Mouse (Mus musculus) midbrain, embryonic 10.5 days (tissue): ENCODE results near the gene Rps18. TPM values are rescaled to one million over a fixed set of nuclear protein-coding genes. Genes with fewer than 3 reads are reported as not detected.
A peak's percentile ranks its signal among the peaks of the same experiment; 100 is the strongest.

Experiments used
- DNase-seq: peaks from one replicate; pipeline ENCODE4 v3.0.0-alpha.2; 2017; ENCODE audit warnings: low spot score
- H3K27ac ChIP-seq: fragments of 300-500 bp; sonication (generic); replicated peaks from 2 replicates; pipeline ENCODE4 v1.5.1; 2016; ENCODE audit warnings: mild to moderate bottlenecking
- H3K27me3 ChIP-seq: fragments of 300-500 bp; sonication (generic); 2 replicates; pipeline ENCODE4 v1.6.1; 2016; ENCODE audit warnings: low read depth, mild to moderate bottlenecking; ENCODE audit not compliant: poor library complexity, severe bottlenecking
- H3K36me3 ChIP-seq: fragments of 300-500 bp; sonication (generic); 2 replicates; pipeline ENCODE4 v1.6.1; 2016; ENCODE audit warnings: mild to moderate bottlenecking, moderate library complexity
- H3K4me1 ChIP-seq: fragments of 300-500 bp; sonication (generic); 2 replicates; pipeline ENCODE4 v1.6.1; 2016
- H3K4me3 ChIP-seq: fragments of 300-500 bp; sonication (generic); 2 replicates; pipeline ENCODE4 v1.5.1; 2016; ENCODE audit warnings: mild to moderate bottlenecking, moderate library complexity
- H3K9me3 ChIP-seq: fragments of 300-500 bp; sonication (generic); replicated peaks from 2 replicates; pipeline ENCODE4 v1.6.1; 2016; ENCODE audit warnings: mild to moderate bottlenecking
- WGBS: fragments of 180-500 bp; shearing (Covaris S2); methylation state at CpG from one replicate; pipeline ENCODE4 v1.1.7; 2016; 5-methylcytosine and 5-hydroxymethylcytosine counted together
- polyA plus RNA-seq: library from polyadenylated mRNA; unstranded; fragments of >200 nt; fragmentation: Nextera tagmentation; extraction: Ambion mirVana; gene quantifications from 2 replicates; pipeline ENCODE4 v1.2.1, GENCODE M21; 2016

Gene Rps18
- polyA plus RNA-seq, 1 experiment from 2014 or later = 1,576 TPM

- Histone ChIP-seq H3K27me3 (no peaks in the 10 kb centered on the region), H3K9me3 (no peaks in the 10 kb centered on the region), H3K4me3 (peak overlapping the region; percentile 54), H3K36me3 (peaks cover 88% of the 10 kb centered on the region), H3K4me1 (peaks cover 55% of the 10 kb centered on the region), H3K27ac (peak overlapping the region; percentile 84; the same call in 1 of the 2 replicates)
- no peak for DNase-seq
- 79% methylated on average over 10 of the region's 10 CpGs for WGBS
Observed at GRCm38 (mm10) chr17:33950131-33950625, 5.6 kb downstream of the Rps18 start.

GRCm38 (mm10) chr17:33948905-33949537 lies 6.8 kb downstream of the Rps18 start:
- peaks cover 91% of the 10 kb centered on the region for H3K36me3 ChIP-seq
- 93% methylated on average over 19 of the region's 19 CpGs for WGBS

GRCm38 (mm10) chr17:33948090-33948904 lies 7.5 kb downstream of the Rps18 start:
- WGBS = 86% methylated on average over 22 of the region's 22 CpGs
- Histone ChIP-seq H3K36me3 (peaks cover 91% of the 10 kb centered on the region), H3K27me3 (no peaks in the 10 kb centered on the region), H3K9me3 (no peaks in the 10 kb centered on the region), H3K27ac (no peak overlapping the region), H3K4me3 (peak overlapping the region; percentile 18; the same call in 1 of the 2 replicates), H3K4me1 (peaks cover 39% of the 10 kb centered on the region)
- DNase-seq = no peak

More at GRCm38 (mm10) chr17:33948905-33949537, 6.8 kb downstream of the Rps18 start:
- DNase-seq = no peak
- no peaks in the 10 kb centered on the region for H3K27me3 ChIP-seq
- no peak overlapping the region for H3K27ac ChIP-seq
- H3K9me3 ChIP-seq = no peaks in the 10 kb centered on the region
- peak overlapping the region; percentile 18; the same call in 1 of the 2 replicates for H3K4me3 ChIP-seq
- H3K4me1 ChIP-seq = peaks cover 46% of the 10 kb centered on the region

GRCm38 (mm10) chr17:33947430-33948089 lies 8.2 kb downstream of the Rps18 start:
- no peaks in the 10 kb centered on the region for H3K27me3 ChIP-seq
- H3K9me3 ChIP-seq = no peaks in the 10 kb centered on the region
- H3K4me1 ChIP-seq = peaks cover 32% of the 10 kb centered on the region
- DNase-seq = no peak
- no peak overlapping the region for H3K27ac ChIP-seq
- H3K36me3 ChIP-seq = peaks cover 91% of the 10 kb centered on the region
- no peak overlapping the region for H3K4me3 ChIP-seq
- WGBS = 93% methylated on average over 10 of the region's 10 CpGs

- Histone ChIP-seq H3K4me1 (peaks cover 27% of the 10 kb centered on the region), H3K9me3 (no peaks in the 10 kb centered on the region), H3K27me3 (no peaks in the 10 kb centered on the region), H3K4me3 (0 out of 2 replicates have a peak overlapping the region, but pooled peaks have one; percentile 24), H3K36me3 (peaks cover 70% of the 10 kb centered on the region), H3K27ac (no peak overlapping the region)
- 94% methylated on average over 15 of the region's 15 CpGs for WGBS
- DNase-seq = no peak
Observed at GRCm38 (mm10) chr17:33943454-33943853, 12.3 kb downstream of the Rps18 start.

GRCm38 (mm10) chr17:33941381-33941780 lies 14.4 kb downstream of the Rps18 start:
- peaks cover 72% of the 10 kb centered on the region for H3K36me3 ChIP-seq
- no peaks in the 10 kb centered on the region for H3K9me3 ChIP-seq
- H3K27me3 ChIP-seq = no peaks in the 10 kb centered on the region
- H3K4me1 ChIP-seq = peaks cover 27% of the 10 kb centered on the region
- H3K27ac ChIP-seq = no peak overlapping the region; the same call in 1 of the 2 replicates
- 62% methylated on average over 19 of the region's 19 CpGs for WGBS
- peak overlapping the region; percentile 95 for H3K4me3 ChIP-seq
- DNase-seq = no peak

- WGBS = 3% methylated on average over 26 of the region's 26 CpGs
- Histone ChIP-seq H3K27me3 (no peaks in the 10 kb centered on the region), H3K36me3 (peaks cover 72% of the 10 kb centered on the region)
Observed at GRCm38 (mm10) chr17:33940981-33941380, 14.8 kb downstream of the Rps18 start.

GRCm38 (mm10) chr17:33940206-33940805 lies 15.5 kb downstream of the Rps18 start, which contains the start of the genes Pfdn6 and Wdr46:
Pfdn6 (minus strand) TSS chr17:33940343.
Wdr46 (plus strand) TSS chr17:33940660.
- peak; percentile 88 for DNase-seq
- Histone ChIP-seq H3K4me1 (peaks cover 27% of the 10 kb centered on the region), H3K36me3 (peaks cover 72% of the 10 kb centered on the region), H3K4me3 (peak within 1 kb of the TSS; percentile 95), H3K9me3 (no peaks in the 10 kb centered on the region), H3K27me3 (no peaks in the 10 kb centered on the region), H3K27ac (peak within 1 kb of the TSS; percentile 89)
- under 1% methylated on average over 36 of the region's 36 CpGs for whole genome bisulfite sequencing

More at GRCm38 (mm10) chr17:33940981-33941380, 14.8 kb downstream of the Rps18 start:
- no peaks in the 10 kb centered on the region for H3K9me3 ChIP-seq
- peak overlapping the region; percentile 89 for H3K27ac ChIP-seq
- peaks cover 27% of the 10 kb centered on the region for H3K4me1 ChIP-seq
- H3K4me3 ChIP-seq = peak overlapping the region; percentile 95
- no peak for DNase-seq

- WGBS = 78% methylated on average over 11 of the region's 11 CpGs
Observed at GRCm38 (mm10) chr17:33938783-33939182, 17.0 kb downstream of the Rps18 start.

GRCm38 (mm10) chr17:33936993-33937392 lies 18.8 kb downstream of the Rps18 start:
- WGBS = 86% methylated on average over 15 of the region's 15 CpGs
- Histone ChIP-seq H3K27ac (no peak overlapping the region), H3K36me3 (peaks cover 72% of the 10 kb centered on the region), H3K4me3 (0 out of 2 replicates have a peak overlapping the region, but pooled peaks have one; percentile 16), H3K9me3 (no peaks in the 10 kb centered on the region), H3K27me3 (no peaks in the 10 kb centered on the region), H3K4me1 (peaks cover 28% of the 10 kb centered on the region)
- DNase-seq = no peak

More at GRCm38 (mm10) chr17:33938783-33939182, 17.0 kb downstream of the Rps18 start:
- Histone ChIP-seq H3K27me3 (no peaks in the 10 kb centered on the region), H3K9me3 (no peaks in the 10 kb centered on the region), H3K4me1 (peaks cover 27% of the 10 kb centered on the region), H3K36me3 (peaks cover 72% of the 10 kb centered on the region), H3K4me3 (peak overlapping the region; percentile 95), H3K27ac (no peak overlapping the region)
- no peak for DNase-seq

GRCm38 (mm10) chr17:33935422-33936055 lies 20.3 kb downstream of the Rps18 start:
- DNase-seq = no peak
- Histone ChIP-seq H3K4me3 (peak overlapping the region; percentile 23; the same call in 1 of the 2 replicates), H3K36me3 (peaks cover 71% of the 10 kb centered on the region), H3K27me3 (no peaks in the 10 kb centered on the region), H3K9me3 (no peaks in the 10 kb centered on the region), H3K4me1 (peaks cover 29% of the 10 kb centered on the region), H3K27ac (no peak overlapping the region)
- 89% methylated on average over 21 of the region's 21 CpGs for WGBS
